Mouse (Mus musculus): Measurements from ENCODE around the gene Tmem131l.

The Tmem131l gene

DNA sequence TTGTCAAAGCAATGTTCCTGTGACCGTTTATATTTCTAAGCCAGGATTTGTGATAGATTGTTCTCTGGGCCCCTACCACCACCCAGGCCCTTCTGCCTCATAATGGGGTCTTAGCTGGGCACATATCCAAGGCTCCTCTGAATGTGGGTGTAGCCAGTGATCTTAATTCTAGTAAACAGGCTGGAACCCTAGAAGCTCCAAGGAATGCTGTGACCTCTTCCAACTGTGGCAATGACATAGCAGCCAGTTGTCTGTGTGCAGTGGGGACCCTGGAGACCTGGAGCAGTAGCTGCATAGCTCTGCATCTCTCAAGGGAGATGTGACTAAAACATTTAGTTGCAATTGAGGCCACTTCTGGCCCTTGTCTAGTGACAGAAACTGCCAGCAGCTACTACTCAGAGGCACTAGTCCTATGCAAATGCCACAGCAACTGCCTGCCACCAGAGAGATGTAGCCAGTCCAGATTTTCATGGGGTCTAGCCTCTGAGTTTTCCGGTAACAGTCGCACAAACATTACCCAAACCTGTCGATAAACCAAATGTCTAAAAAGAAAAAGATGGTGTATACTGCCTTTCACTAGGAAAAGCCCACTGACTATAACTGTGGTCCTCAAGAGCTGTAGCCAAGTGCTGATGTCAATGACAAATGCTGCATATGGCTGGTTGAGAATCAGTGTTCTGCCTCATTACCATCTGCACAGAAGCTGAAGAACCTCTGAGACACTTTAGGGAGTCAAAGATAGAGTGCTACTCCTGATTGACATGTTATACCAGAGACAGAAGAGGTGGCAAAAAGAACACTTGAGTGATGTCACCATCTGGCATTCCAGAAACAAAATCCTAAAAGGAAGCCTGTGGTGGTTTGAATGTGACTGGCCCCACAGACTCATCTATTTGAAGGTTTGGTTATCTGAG lies 61.2 kb downstream of the Tmem131l start:
- no peak for DNase-seq (ENCODE audit: low read depth, low spot score)

GRCm38 (mm10) chr3:83977817-83978216 lies 62.2 kb downstream of the Tmem131l start:
- DNase-seq (ENCODE audit: low read depth, low spot score) = no peak

DNA sequence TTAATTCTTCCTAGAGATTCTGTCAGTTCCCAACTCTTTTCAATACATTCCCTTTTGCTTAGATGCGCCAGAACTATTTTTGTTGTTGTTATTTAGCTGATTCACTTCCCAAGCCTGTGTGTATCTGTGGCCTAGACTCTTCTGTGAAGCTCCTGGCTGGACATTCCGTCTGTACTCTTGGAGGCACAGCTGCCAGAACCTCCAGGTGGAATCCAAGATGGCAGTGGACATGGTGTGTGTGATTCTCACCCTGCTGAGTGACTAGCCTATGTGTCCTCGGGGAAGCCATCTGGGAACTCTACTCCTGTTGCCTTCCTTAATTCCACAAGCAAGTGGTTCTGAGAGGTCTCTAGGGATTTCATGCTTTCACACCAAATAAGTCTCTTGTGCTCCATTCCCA lies 63.8 kb downstream of the Tmem131l start:
- no peak for DNase-seq (ENCODE audit: low read depth, low spot score)

GRCm38 (mm10) chr3:83973339-83973738 lies 66.6 kb downstream of the Tmem131l start:
- no peak for DNase-seq (ENCODE audit: low read depth, low spot score)

- DNase-seq (ENCODE audit: low read depth, low spot score) = no peak
These were observed 69.3 kb downstream of the Tmem131l start for GRCm38 (mm10) chr3:83970629-83971028.

- DNase-seq (ENCODE audit: low read depth, low spot score) = no peak
These were observed 70.9 kb downstream of the Tmem131l start for GRCm38 (mm10) chr3:83969081-83969480.

DNA sequence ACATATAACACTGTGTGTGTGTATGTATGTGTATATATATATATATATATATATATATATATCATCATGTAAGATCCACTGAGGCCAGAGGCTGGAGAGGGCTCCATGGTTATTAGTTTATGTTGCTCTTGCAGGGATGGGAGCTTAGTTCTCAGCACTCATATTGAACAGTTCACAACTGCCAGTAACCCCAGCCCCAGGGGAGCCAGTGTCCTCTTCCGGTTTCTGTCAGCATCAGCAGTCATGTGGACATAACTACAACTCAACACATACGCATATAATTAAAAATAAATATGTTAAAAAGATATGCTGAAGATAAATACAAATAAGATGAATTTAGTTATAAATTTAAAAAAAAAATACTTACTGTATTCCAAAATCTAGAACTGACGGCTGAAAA lies 72.2 kb downstream of the Tmem131l start:
- no peak for DNase-seq (ENCODE audit: low read depth, low spot score)

- DNase-seq (ENCODE audit: low read depth, low spot score) = no peak
These were observed 74.6 kb downstream of the Tmem131l start for GRCm38 (mm10) chr3:83965333-83965732.

- DNase-seq (ENCODE audit: low read depth, low spot score) = no peak
These were observed 76.3 kb downstream of the Tmem131l start for GRCm38 (mm10) chr3:83963705-83964104.

DNA sequence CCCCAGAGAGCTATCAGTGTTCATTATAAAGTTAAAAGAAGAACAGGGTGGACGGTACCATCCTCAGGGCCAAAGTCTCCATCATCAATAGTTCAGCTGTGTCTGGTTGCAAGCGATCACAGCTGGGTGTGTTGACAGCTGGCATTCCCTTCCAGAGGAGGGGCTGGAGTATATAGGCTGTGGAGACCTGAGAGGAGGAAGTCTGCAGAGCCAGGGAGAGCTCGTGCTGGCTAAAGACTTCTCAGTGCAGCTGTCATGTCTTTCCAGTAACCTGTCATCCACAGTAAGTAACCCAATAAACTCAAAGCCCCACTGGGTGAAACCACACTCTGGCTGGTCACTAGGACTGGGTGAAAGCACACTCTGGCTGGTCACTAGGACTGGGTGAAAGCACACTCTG lies 77.4 kb downstream of the Tmem131l start:
- no peak for DNase-seq (ENCODE audit: low read depth, low spot score)

DNA sequence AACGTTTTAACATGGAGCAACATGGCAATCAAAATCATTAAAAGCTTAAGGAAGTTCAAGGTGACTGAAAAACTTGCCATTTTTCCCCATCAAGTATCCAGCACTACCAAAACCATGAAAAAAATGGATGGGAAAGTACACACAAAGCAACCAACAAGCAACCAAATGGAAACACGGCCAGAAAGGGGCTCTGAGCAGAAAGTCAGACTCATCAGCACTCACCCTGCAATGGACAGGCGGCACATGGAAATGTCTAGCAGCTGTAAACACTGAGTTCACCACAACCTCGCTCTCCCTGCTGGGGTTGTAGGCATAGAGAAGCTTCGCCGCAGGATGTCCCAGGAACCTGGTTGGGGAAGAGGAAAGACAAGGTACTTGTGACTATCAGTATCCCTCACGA lies 77.9 kb downstream of the Tmem131l start:
- no peak for DNase-seq (ENCODE audit: low read depth, low spot score)

DNA sequence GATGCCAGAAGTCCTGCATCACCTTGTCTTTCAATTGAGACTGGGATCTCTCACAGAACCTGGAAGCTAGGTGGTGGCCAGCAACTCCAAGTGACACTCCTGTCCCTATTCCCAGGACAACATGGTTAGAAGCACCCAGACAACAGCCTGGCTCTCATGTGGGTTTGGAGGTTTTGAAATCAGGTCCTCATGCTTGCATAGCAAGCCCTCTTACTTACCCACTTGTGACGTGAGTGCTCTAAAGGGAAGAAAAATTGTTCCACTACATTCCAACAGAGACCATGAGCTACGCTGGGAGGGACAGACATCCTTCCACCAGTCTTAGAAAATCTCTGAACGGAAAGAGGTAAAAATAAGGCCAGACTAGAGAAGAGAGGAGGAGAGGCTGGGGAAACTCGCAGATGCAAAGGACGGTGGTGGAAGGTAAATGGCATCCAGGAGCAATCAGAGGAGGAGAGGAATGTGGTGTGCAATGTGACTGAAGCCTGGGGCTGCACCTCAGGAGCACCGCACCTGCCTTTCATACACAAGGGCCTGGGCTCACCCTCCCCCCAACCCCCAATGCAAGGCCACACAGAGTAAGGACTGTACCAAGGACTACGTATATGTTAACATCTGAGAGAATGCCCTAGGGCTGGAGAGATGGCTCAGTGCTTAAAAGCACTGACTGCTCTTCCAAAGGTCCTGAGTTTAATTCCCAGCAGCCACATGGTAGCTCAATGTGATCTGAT lies 80.9 kb downstream of the Tmem131l start:
- DNase-seq (ENCODE audit: low read depth, low spot score) = no peak

DNA sequence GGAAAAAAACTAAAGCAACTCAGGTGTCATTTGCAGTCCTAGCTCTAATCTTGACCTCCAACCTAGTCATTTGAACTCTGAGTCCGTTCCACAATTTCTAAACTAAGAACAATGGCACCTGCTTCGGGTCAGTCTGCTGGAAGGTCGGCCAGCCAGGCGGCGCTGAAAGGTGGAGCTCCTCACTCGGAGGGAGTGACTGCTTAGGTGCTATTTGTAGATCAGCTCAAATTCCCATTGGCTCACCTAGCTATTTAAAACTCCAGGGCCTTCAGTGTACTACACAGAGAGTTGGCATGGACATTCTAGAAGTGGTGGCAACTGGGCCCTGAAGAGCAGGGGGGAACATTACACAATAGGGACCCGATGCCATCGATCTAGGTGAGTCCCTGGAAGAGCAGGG lies 86.1 kb downstream of the Tmem131l start:
- DNase-seq (ENCODE audit: low read depth, low spot score) = no peak

GRCm38 (mm10) chr3:83948801-83949200 lies 91.2 kb downstream of the Tmem131l start:
- no peak for DNase-seq (ENCODE audit: low read depth, low spot score)

DNA sequence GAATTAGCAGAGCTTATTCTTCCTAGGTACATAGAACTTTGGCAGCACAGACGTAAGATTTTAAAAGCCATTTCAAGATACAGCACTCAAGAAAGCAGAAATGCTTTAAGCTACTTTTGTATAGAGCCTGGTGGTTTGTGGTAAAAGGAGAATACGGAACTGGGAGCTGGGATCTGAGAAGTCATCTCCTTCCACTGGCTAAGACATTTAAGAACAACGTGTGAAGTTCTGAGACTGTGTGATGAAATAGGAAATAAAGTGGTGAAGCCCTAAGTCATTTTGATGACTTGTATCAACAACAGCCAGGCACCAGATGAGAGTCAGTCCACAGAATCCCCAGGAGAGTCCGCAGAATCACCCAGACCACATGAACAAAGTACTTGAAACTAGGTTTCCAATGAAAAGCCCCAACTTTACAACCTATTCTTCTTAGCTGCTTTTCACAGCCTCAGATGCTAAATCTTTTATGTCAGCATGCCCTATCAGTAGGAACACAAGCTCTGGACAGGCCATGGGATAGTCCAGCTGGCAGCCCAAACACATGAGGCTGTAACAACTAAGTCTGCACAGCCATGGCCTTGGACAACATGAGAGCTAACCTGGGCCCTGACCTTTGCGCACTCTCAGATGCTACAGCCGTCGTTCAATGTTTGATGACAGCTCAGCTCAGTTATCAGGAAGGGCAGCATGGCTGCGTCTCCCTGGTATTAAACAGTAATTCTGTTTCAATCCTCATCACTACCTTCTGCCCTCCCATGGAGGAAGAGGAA lies 92.3 kb downstream of the Tmem131l start:
- DNase-seq (ENCODE audit: low read depth, low spot score) = no peak

DNA sequence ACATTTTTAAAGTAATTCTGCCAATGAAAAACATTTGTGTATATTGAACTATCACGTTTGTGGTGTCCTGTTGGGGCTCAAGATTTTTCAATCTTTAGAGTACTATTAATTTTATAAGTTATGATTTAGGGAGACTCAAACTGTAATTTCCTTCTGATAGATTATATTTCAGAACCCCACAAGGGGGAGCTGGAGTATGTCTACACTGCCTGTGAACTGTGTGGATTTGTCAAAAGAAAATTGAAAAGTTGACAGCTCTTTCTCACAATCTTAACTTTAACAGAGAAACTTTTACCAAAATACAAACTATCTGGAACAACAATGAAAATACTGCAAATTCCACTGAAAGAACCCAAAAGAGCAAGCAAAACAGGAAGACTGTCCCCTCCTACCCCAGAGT lies 93.1 kb downstream of the Tmem131l start:
- DNase-seq (ENCODE audit: low read depth, low spot score) = no peak

DNA sequence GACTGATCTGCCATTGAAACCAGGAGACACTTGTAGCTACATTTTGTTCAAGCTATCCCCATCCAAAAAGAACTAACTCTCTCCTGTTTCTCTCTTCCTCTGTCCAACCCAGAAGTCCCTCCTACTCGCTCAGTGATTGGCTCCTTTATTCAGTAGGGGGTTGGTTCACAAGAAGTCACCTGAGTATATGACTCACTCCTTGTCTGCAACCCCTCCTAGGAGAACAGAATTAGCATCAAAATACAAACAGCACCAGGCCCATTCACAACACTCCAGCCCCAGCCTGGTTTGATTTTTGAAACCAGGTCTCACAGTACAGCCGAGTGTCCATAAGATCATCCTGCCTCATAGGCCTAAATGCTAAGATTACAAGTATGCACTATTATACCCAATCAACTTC lies 96.3 kb downstream of the Tmem131l start:
- no peak for DNase-seq (ENCODE audit: low read depth, low spot score)

DNA sequence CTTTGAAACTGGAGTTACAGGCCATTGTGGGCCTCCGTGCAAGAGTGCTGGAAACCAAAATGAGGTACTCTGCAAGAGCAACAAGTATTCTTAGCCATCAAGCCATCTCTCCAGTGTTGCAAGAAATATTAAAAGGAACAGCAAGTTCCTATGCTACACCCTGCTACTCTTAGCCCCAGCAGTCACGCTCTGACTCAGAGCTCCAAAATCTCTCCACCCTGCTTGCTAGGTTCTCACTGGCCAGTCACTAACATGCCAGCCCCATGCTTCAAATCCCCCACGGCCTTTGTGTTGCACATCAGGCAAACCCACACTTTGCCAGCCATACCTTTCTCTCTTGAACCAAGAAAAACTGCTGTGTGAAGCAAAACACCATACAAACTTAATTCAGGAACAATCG lies 96.8 kb downstream of the Tmem131l start:
- no peak for DNase-seq (ENCODE audit: low read depth, low spot score)

DNA sequence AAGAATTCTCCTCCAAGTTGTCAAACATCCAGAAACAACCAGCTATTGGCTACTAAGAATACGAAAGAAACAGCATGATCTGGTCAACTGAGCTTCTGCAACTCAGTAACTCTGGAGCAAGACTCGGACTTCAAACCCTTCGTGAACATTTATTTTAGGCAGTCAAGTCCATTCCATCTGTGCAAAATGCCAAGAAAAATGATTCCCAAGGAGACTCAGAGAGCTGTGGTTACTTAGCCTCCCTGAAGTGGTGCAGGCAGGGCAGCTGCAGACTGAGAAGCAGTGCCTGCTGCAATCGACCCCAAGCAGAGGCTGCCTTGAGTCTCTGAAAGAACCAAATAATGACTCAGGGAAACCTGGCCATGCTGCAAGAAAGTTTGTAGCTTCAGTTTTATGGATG lies 98.1 kb downstream of the Tmem131l start:
- DNase-seq (ENCODE audit: low read depth, low spot score) = no peak

GRCm38 (mm10) chr3:83938871-83939270 lies 101.1 kb downstream of the Tmem131l start:
- DNase-seq (ENCODE audit: low read depth, low spot score) = peak; percentile 34

GRCm38 (mm10) chr3:83934514-83934913 lies 105.5 kb downstream of the Tmem131l start:
- no peak for DNase-seq (ENCODE audit: low read depth, low spot score)

Measured in skeletal muscle tissue, adult 2 months (tissue).